9 mouse cellular contexts compared by ENCODE assay signal in the genomic region with DNA sequence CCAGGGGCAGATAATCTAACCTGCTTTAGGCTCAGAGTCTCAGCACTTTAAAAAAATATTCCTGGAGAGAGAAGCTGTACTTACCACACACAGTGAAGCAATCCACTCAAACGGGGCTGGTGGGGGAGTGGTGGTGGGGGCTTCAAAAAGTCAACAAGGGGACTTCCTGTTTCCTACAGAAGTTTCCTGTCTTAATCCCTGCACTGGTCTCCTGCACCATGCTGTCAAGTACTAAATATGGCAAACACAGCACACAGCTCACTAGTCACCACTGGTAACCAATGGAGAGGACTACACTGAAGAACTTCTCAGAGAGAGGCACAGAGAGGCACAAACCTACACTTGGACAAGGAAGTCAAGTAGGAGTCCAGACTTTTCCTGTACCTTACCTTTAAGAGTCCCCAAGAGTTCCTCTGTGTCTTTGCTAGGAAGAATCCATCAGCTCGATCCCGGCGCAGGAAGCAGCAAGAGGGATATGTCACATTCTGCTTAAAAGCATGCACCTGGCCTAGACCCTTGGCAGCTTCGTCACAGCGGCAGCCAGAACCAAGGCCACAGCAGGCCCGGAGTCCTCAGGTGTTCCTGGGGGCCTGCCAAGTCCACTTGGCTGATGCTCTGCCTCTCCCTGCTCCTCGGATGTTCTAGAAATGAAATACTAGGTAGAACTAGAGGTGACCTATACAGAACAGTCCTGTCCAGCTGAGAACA.
DNase-seq lines count a peak whose midpoint lies in the region; ATAC-seq lines count a peak whose summit lies in the region.
"Had no signal": no experiment of that assay in that cellular context is flagged by ENCODE, and none has a peak within 500 bp of the region (broad histone marks: within the 10 kb centered on the region; RNA-seq: fewer than 3 reads in every experiment).

No protein-coding gene starts in this region.

- ATAC-seq in liver, embryonic 11.5 days (replicated peaks; ENCODE audit: low FRiP score) = no peak
- ATAC-seq in hindbrain, embryonic 14.5 days (ENCODE audit: low FRiP score) = no peak
- no peak for ATAC-seq in neural tube, embryonic 13.5 days (ENCODE audit: low read depth)

- H3K4me2 ChIP-seq in liver, embryonic 11.5 days = peak overlapping the region; percentile 15; the same call in 1 of the 2 replicates
- no peak overlapping the region for H3K4me2 ChIP-seq in hindbrain, embryonic 14.5 days (replicated peaks)
- 0 out of 2 replicates have a peak overlapping the region, but pooled peaks have one; percentile 7 for H3K4me2 ChIP-seq in neural tube, embryonic 13.5 days

- no peaks in the 10 kb centered on the region for H3K36me3 ChIP-seq in liver, embryonic 11.5 days (ENCODE audit: control insufficient read depth, insufficient read depth, low read length)
- no peaks in the 10 kb centered on the region for H3K36me3 ChIP-seq in hindbrain, embryonic 14.5 days (replicated peaks; ENCODE audit: control insufficient read depth, insufficient read depth)
- no peaks in the 10 kb centered on the region for H3K36me3 ChIP-seq in neural tube, embryonic 13.5 days

- no peak for DNase-seq in liver, embryonic 11.5 days (ENCODE audit: low spot score)
- DNase-seq in liver = no peak
- DNase-seq in cerebellum, postnatal 36 days = peak; percentile 71 to 75
- DNase-seq in hindbrain, embryonic 14.5 days (ENCODE audit: low spot score) = no peak
- DNase-seq in spleen, postnatal 14 days (ENCODE audit: low spot score in 2 of 2) = no peak
- DNase-seq in spleen, adult 18-20 months = no peak
- no peak for DNase-seq in spleen, adult 12 weeks (ENCODE audit: low spot score)

- H3K9me3 ChIP-seq in liver, embryonic 11.5 days (ENCODE audit: control insufficient read depth, low read length) = no peaks in the 10 kb centered on the region
- H3K9me3 ChIP-seq in hindbrain, embryonic 14.5 days (ENCODE audit: control insufficient read depth, low read length) = no peaks in the 10 kb centered on the region
- H3K9me3 ChIP-seq in neural tube, embryonic 13.5 days = no peaks in the 10 kb centered on the region

- no peak overlapping the region for H3K27ac ChIP-seq in liver, embryonic 11.5 days (ENCODE audit: low read depth, low read length)
- peak overlapping the region; percentile 43; the same call in 1 of the 2 replicates for H3K27ac ChIP-seq in hindbrain, embryonic 14.5 days
- H3K27ac ChIP-seq in neural tube, embryonic 13.5 days (replicated peaks) = peak overlapping the region; percentile 38; the same call in 1 of the 2 replicates

- no peak overlapping the region for H3K4me3 ChIP-seq in liver, embryonic 11.5 days (ENCODE audit: low read depth, low read length)
- H3K4me3 ChIP-seq in hindbrain, embryonic 14.5 days (replicated peaks; ENCODE audit: low read length) = no peak overlapping the region
- H3K4me3 ChIP-seq in neural tube, embryonic 13.5 days = no peak overlapping the region
- H3K4me3 ChIP-seq: erythroblast, embryonic 14.5 days had no signal

- no peak overlapping the region for H3K9ac ChIP-seq in liver, embryonic 11.5 days (ENCODE audit: low read depth, low read length)
- no peak overlapping the region for H3K9ac ChIP-seq in hindbrain, embryonic 14.5 days
- H3K9ac ChIP-seq in neural tube, embryonic 13.5 days = no peak overlapping the region

- H3K27me3 ChIP-seq in liver, embryonic 11.5 days (replicated peaks; ENCODE audit: control insufficient read depth, insufficient read depth, low read length) = no peaks in the 10 kb centered on the region
- H3K27me3 ChIP-seq in hindbrain, embryonic 14.5 days (ENCODE audit: control insufficient read depth, insufficient read depth, low read length) = no peaks in the 10 kb centered on the region
- no peaks in the 10 kb centered on the region for H3K27me3 ChIP-seq in neural tube, embryonic 13.5 days

- H3K4me1 ChIP-seq in liver, embryonic 11.5 days (replicated peaks; ENCODE audit: control insufficient read depth, insufficient read depth, low read length) = no peaks in the 10 kb centered on the region
- H3K4me1 ChIP-seq in hindbrain, embryonic 14.5 days (replicated peaks; ENCODE audit: control insufficient read depth, insufficient read depth, low read length) = no peaks in the 10 kb centered on the region
- H3K4me1 ChIP-seq in neural tube, embryonic 13.5 days (replicated peaks) = no peaks in the 10 kb centered on the region

- WGBS in liver, embryonic 11.5 days = 73% methylated on average over 8 of the region's 8 CpGs
- 73% methylated on average over 8 of the region's 8 CpGs for WGBS in hindbrain, embryonic 14.5 days
- 80% methylated on average over 8 of the region's 8 CpGs for WGBS in neural tube, embryonic 13.5 days

Comparison
In these comparisons a context has a peak if more than half of its experiments do, and no peak if none do; other contexts are left out.
1. DNase-seq: peak in cerebellum, postnatal 36 days (2 of 2); none in liver, embryonic 11.5 days (single experiment), liver (single experiment), hindbrain, embryonic 14.5 days (single experiment), spleen, postnatal 14 days (0 of 2), spleen, adult 18-20 months (0 of 2) and spleen, adult 12 weeks (single experiment).